Comparison of ENCODE assay signal across 18 mouse cellular contexts in the genomic region with DNA sequence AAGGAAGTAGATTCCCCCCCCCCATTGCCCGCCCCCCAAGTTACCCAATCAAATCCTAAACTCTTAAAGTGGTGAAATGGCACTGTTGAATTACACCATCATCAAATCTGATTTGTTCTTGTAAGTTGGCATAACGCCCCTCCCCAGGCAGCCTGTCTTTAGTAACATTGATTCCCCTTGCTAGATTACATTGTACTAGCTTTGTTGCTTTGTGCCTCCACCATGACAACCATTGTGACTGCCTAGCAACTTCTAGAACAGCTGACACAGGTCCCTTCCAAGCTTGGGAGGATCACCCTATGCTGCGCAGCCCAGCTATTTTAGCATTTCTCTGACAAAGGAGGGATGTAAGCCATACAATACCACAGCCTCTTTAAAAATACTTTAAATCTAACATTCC. TPM values are rescaled to one million over a fixed set of nuclear protein-coding genes. Genes with fewer than 3 reads are reported as not detected.
A peak's percentile ranks its signal among the peaks of the same experiment; 100 is the strongest.
DNase-seq lines count a peak whose midpoint lies in the region; ATAC-seq lines count a peak whose summit lies in the region.
"Had no signal": no experiment of that assay in that cellular context is flagged by ENCODE, and none has a peak within 500 bp of the region (broad histone marks: within the 10 kb centered on the region; RNA-seq: fewer than 3 reads in every experiment).

No protein-coding gene starts in this region.

- no peak overlapping the region for H3K9ac ChIP-seq in forebrain, embryonic 14.5 days (ENCODE audit: low read length)
- no peak overlapping the region for H3K9ac ChIP-seq in forebrain, embryonic 12.5 days
- no peak overlapping the region for H3K9ac ChIP-seq in midbrain, embryonic 12.5 days (replicated peaks)
- no peak overlapping the region for H3K9ac ChIP-seq in midbrain, embryonic 15.5 days
- H3K9ac ChIP-seq in hindbrain, embryonic 12.5 days: no peak overlapping the region
- H3K9ac ChIP-seq: kidney, embryonic 15.5 days; liver, embryonic 13.5 days had no signal

- ATAC-seq in forebrain, embryonic 14.5 days: 0 out of 2 replicates have a peak, but pooled peaks have one; percentile 36
- ATAC-seq in forebrain, embryonic 12.5 days (ENCODE audit: low FRiP score): no peak
- ATAC-seq in midbrain, embryonic 12.5 days (ENCODE audit: low FRiP score, low read depth): peak; percentile 53; the same call in 1 of the 2 replicates
- ATAC-seq in midbrain, embryonic 15.5 days (replicated peaks): no peak
- 0 out of 2 replicates have a peak, but pooled peaks have one; percentile 54 for ATAC-seq in hindbrain, embryonic 12.5 days (ENCODE audit: low FRiP score)

- no peaks in the 10 kb centered on the region for H3K36me3 ChIP-seq in forebrain, embryonic 14.5 days (ENCODE audit: control insufficient read depth, insufficient read depth, low read length)
- H3K36me3 ChIP-seq in forebrain, embryonic 12.5 days (replicated peaks): no peaks in the 10 kb centered on the region
- no peaks in the 10 kb centered on the region for H3K36me3 ChIP-seq in midbrain, embryonic 12.5 days
- no peaks in the 10 kb centered on the region for H3K36me3 ChIP-seq in midbrain, embryonic 15.5 days (replicated peaks)
- no peaks in the 10 kb centered on the region for H3K36me3 ChIP-seq in hindbrain, embryonic 12.5 days
- H3K36me3 ChIP-seq: kidney, embryonic 15.5 days; liver, embryonic 13.5 days had no signal

- peaks cover 21% of the 10 kb centered on the region for H3K4me1 ChIP-seq in forebrain, embryonic 14.5 days (ENCODE audit: control insufficient read depth, insufficient read depth, low read length)
- H3K4me1 ChIP-seq in forebrain, embryonic 12.5 days: peaks cover 49% of the 10 kb centered on the region
- H3K4me1 ChIP-seq in midbrain, embryonic 12.5 days: peaks cover 38% of the 10 kb centered on the region
- peaks cover 29% of the 10 kb centered on the region for H3K4me1 ChIP-seq in midbrain, embryonic 15.5 days
- peaks cover 49% of the 10 kb centered on the region for H3K4me1 ChIP-seq in hindbrain, embryonic 12.5 days
- H3K4me1 ChIP-seq: liver, embryonic 13.5 days had no signal

- no peak overlapping the region for H3K4me2 ChIP-seq in forebrain, embryonic 14.5 days (ENCODE audit: low read length)
- H3K4me2 ChIP-seq in forebrain, embryonic 12.5 days: no peak overlapping the region
- H3K4me2 ChIP-seq in midbrain, embryonic 12.5 days (replicated peaks): no peak overlapping the region
- no peak overlapping the region for H3K4me2 ChIP-seq in midbrain, embryonic 15.5 days
- H3K4me2 ChIP-seq in hindbrain, embryonic 12.5 days (replicated peaks): no peak overlapping the region
- H3K4me2 ChIP-seq: heart, embryonic 11.5 days; kidney, embryonic 15.5 days; liver, embryonic 13.5 days had no signal

- no peak overlapping the region for H3K4me3 ChIP-seq in forebrain, embryonic 14.5 days (ENCODE audit: low read depth, low read length)
- H3K4me3 ChIP-seq in forebrain, embryonic 12.5 days (replicated peaks): no peak overlapping the region
- no peak overlapping the region for H3K4me3 ChIP-seq in midbrain, embryonic 12.5 days
- H3K4me3 ChIP-seq in midbrain, embryonic 15.5 days: no peak overlapping the region
- H3K4me3 ChIP-seq in hindbrain, embryonic 12.5 days: no peak overlapping the region
- H3K4me3 ChIP-seq: kidney, embryonic 15.5 days; liver, embryonic 13.5 days had no signal

- H3K27ac ChIP-seq in forebrain, embryonic 14.5 days (ENCODE audit: low read depth, low read length): no peak overlapping the region
- no peak overlapping the region for H3K27ac ChIP-seq in forebrain, embryonic 12.5 days
- H3K27ac ChIP-seq in midbrain, embryonic 12.5 days (replicated peaks): no peak overlapping the region
- no peak overlapping the region for H3K27ac ChIP-seq in midbrain, embryonic 15.5 days
- H3K27ac ChIP-seq in hindbrain, embryonic 12.5 days: no peak overlapping the region
- H3K27ac ChIP-seq: kidney, embryonic 15.5 days; liver, embryonic 13.5 days; macrophage had no signal

- WGBS in forebrain, embryonic 14.5 days: 41% methylated on average over 3 of the region's 3 CpGs
- 56% methylated on average over 3 of the region's 3 CpGs for WGBS in forebrain, embryonic 12.5 days
- 36% methylated on average over 3 of the region's 3 CpGs for WGBS in midbrain, embryonic 12.5 days
- WGBS in midbrain, embryonic 15.5 days: 36% methylated on average over 3 of the region's 3 CpGs
- 41% methylated on average over 3 of the region's 3 CpGs for WGBS in hindbrain, embryonic 12.5 days

- DNase-seq in forebrain, embryonic 14.5 days (ENCODE audit: low spot score): peak; percentile 68
- peak; percentile 51 to 61 for DNase-seq in layer of hippocampus, postnatal 10 days (ENCODE audit: low spot score in 2 of 2)
- no peak for DNase-seq in urinary bladder, postnatal 4 days (ENCODE audit: low spot score in 2 of 2)
- DNase-seq in heart, adult 9 months (ENCODE audit: low spot score in 2 of 2): no peak
- DNase-seq: adrenal gland, postnatal 25 days; cerebellum, adult 18-20 months; gastrocnemius, postnatal 10 days; liver, embryonic 13.5 days; thymus, postnatal 25 days had no signal

- peaks cover 4% of the 10 kb centered on the region for H3K27me3 ChIP-seq in forebrain, embryonic 14.5 days (replicated peaks; ENCODE audit: control insufficient read depth, insufficient read depth, low read length)
- H3K27me3 ChIP-seq in forebrain, embryonic 12.5 days: peaks cover 48% of the 10 kb centered on the region
- H3K27me3 ChIP-seq in midbrain, embryonic 12.5 days: peaks cover 87% of the 10 kb centered on the region
- peaks cover 24% of the 10 kb centered on the region for H3K27me3 ChIP-seq in midbrain, embryonic 15.5 days (replicated peaks)
- peaks cover 67% of the 10 kb centered on the region for H3K27me3 ChIP-seq in hindbrain, embryonic 12.5 days

- no peaks in the 10 kb centered on the region for H3K9me3 ChIP-seq in forebrain, embryonic 14.5 days (replicated peaks; ENCODE audit: control insufficient read depth, low read length)
- H3K9me3 ChIP-seq in forebrain, embryonic 12.5 days: no peaks in the 10 kb centered on the region
- H3K9me3 ChIP-seq in midbrain, embryonic 12.5 days: no peaks in the 10 kb centered on the region
- no peaks in the 10 kb centered on the region for H3K9me3 ChIP-seq in midbrain, embryonic 15.5 days
- no peaks in the 10 kb centered on the region for H3K9me3 ChIP-seq in hindbrain, embryonic 12.5 days (replicated peaks)
- H3K9me3 ChIP-seq: kidney, embryonic 15.5 days; liver, embryonic 13.5 days had no signal

RNA-seq across cellular contexts. Expression of a gene that starts 5.3 kb away (rescaled TPM):
- polyA plus RNA-seq in forebrain, embryonic 14.5 days (2014; fragmentation: Nextera tagmentation; extraction: Ambion mirVana): not detected in 2 replicates
- polyA plus RNA-seq in forebrain, embryonic 12.5 days (2016; fragmentation: Nextera tagmentation; extraction: Ambion mirVana): not detected in 2 replicates
- not detected in 2 replicates for polyA plus RNA-seq in midbrain, embryonic 12.5 days (2016; fragmentation: Nextera tagmentation; extraction: Ambion mirVana)
- not detected in 2 replicates for polyA plus RNA-seq in midbrain, embryonic 15.5 days (2015; fragmentation: Nextera tagmentation; extraction: Ambion mirVana)
- polyA plus RNA-seq in hindbrain, embryonic 12.5 days (2016; fragmentation: Nextera tagmentation; extraction: Ambion mirVana): not detected in 2 replicates
- not detected for total RNA-seq in layer of hippocampus, postnatal 10 days (2021)
- total RNA-seq: adrenal gland, postnatal 25 days; ES-E14; gastrocnemius, postnatal 10 days; left cerebral cortex, postnatal 36 days had no signal
- polyA plus RNA-seq: heart, embryonic 11.5 days; kidney, embryonic 15.5 days; liver, embryonic 13.5 days; macrophage had no signal

RNA-seq across cellular contexts. Expression of a gene that starts 41.2 kb away (rescaled TPM):
- polyA plus RNA-seq in forebrain, embryonic 14.5 days (2014; fragmentation: Nextera tagmentation; extraction: Ambion mirVana): 6.7 and 8.9 TPM in 2 replicates
- polyA plus RNA-seq in forebrain, embryonic 12.5 days (2016; fragmentation: Nextera tagmentation; extraction: Ambion mirVana): 14.3 and 14.8 TPM in 2 replicates
- polyA plus RNA-seq in midbrain, embryonic 12.5 days (2016; fragmentation: Nextera tagmentation; extraction: Ambion mirVana): 16.1 and 19.5 TPM in 2 replicates
- polyA plus RNA-seq in midbrain, embryonic 15.5 days (2015; fragmentation: Nextera tagmentation; extraction: Ambion mirVana): 23.9 and 27.4 TPM in 2 replicates
- 11.6 and 14.3 TPM in 2 replicates for polyA plus RNA-seq in hindbrain, embryonic 12.5 days (2016; fragmentation: Nextera tagmentation; extraction: Ambion mirVana)
- 10 to 100 TPM; 72.2 to 77.7 TPM for total RNA-seq in layer of hippocampus, postnatal 10 days (2021)
- polyA plus RNA-seq: macrophage had no signal

Comparison
In these comparisons a context has a peak if more than half of its experiments do, and no peak if none do; other contexts are left out.
1. ATAC-seq: peak in forebrain, embryonic 14.5 days (single experiment), midbrain, embryonic 12.5 days (single experiment) and hindbrain, embryonic 12.5 days (single experiment); none in forebrain, embryonic 12.5 days (single experiment) and midbrain, embryonic 15.5 days (single experiment).
2. DNase-seq: peak in forebrain, embryonic 14.5 days (single experiment) and layer of hippocampus, postnatal 10 days (2 of 2); none in urinary bladder, postnatal 4 days (0 of 2) and heart, adult 9 months (0 of 2).